Comparison of ENCODE assay signal across 10 mouse cellular contexts in the genomic region with DNA sequence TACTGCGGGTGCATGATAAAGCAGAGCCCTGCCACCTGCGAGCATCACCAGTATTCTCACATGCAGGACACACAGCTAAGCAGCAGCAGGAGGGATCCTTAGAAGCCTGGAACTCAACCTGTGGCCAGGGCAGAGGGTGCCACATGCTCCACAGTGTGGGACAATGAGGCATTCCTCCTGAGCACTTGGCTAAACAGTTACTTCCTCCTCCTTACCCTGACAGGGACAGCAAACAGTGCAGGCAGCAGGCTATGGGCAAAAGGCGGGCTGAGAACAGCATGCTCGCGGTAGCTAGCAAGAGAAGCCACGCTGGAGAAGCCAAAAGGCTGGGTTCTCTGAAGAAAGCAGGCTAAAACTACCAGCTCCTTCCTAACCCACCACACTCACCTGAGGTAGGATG. TPM values are rescaled to one million over a fixed set of nuclear protein-coding genes. Genes with fewer than 3 reads are reported as not detected.
DNase-seq lines count a peak whose midpoint lies in the region; ATAC-seq and TF ChIP-seq lines count a peak whose summit lies in the region.
"Had no signal": no experiment of that assay in that cellular context is flagged by ENCODE, and none has a peak within 500 bp of the region (broad histone marks: within the 10 kb centered on the region; RNA-seq: fewer than 3 reads in every experiment).

No protein-coding gene starts in this region.

- H3K9ac ChIP-seq in kidney, embryonic 15.5 days = no peak overlapping the region
- H3K9ac ChIP-seq in ES-Bruce4 (ENCODE audit: low read depth, poor library complexity, severe bottlenecking) = peak overlapping the region; percentile 18
- no peak overlapping the region for H3K9ac ChIP-seq in limb, embryonic 13.5 days

- no peaks in the 10 kb centered on the region for H3K27me3 ChIP-seq in kidney, embryonic 15.5 days
- H3K27me3 ChIP-seq in ES-Bruce4 (ENCODE audit: control insufficient read depth, insufficient read depth, low read length, poor library complexity, severe bottlenecking) = no peaks in the 10 kb centered on the region
- no peaks in the 10 kb centered on the region for H3K27me3 ChIP-seq in limb, embryonic 13.5 days

- H3K36me3 ChIP-seq in kidney, embryonic 15.5 days = peaks cover 13% of the 10 kb centered on the region
- peaks cover 5% of the 10 kb centered on the region; the same call in 1 of the 2 replicates for H3K36me3 ChIP-seq in ES-Bruce4 (ENCODE audit: control insufficient read depth, insufficient read depth, low read length, poor library complexity, severe bottlenecking)
- 0 out of 2 replicates have a peak, but pooled peaks cover 6% of the 10 kb centered on the region for H3K36me3 ChIP-seq in limb, embryonic 13.5 days

- H3K4me2 ChIP-seq in kidney, embryonic 15.5 days = 0 out of 2 replicates have a peak overlapping the region, but pooled peaks have one; percentile 22
- peak overlapping the region; percentile 14; the same call in 1 of the 2 replicates for H3K4me2 ChIP-seq in limb, embryonic 13.5 days (replicated peaks)

- ATAC-seq in kidney, embryonic 15.5 days (replicated peaks; ENCODE audit: low FRiP score) = no peak
- no peak for ATAC-seq in limb, embryonic 13.5 days (ENCODE audit: low FRiP score, low read depth)

- peak; percentile 54 to 65 for DNase-seq in cerebellum, adult 18-20 months
- no peak for DNase-seq in cerebellum, postnatal 14 days
- DNase-seq in kidney, adult 18-20 months = no peak
- DNase-seq in right cerebral cortex, postnatal 36 days (ENCODE audit: low spot score in 2 of 2) = no peak
- DNase-seq in layer of hippocampus, postnatal 25 days (ENCODE audit: extremely low spot score in 1 of 2, low spot score in 1 of 2) = no peak
- DNase-seq: adrenal gland, postnatal 14 days; B cell, adult 2 months had no signal

- H3K4me3 ChIP-seq in kidney, embryonic 15.5 days (replicated peaks) = no peak overlapping the region
- H3K4me3 ChIP-seq in ES-Bruce4 (ENCODE audit: low read depth, low read length) = peak overlapping the region; percentile 12; the same call in 1 of the 2 replicates
- H3K4me3 ChIP-seq in limb, embryonic 13.5 days = no peak overlapping the region

- peaks cover 97% of the 10 kb centered on the region for H3K4me1 ChIP-seq in kidney, embryonic 15.5 days
- peaks cover 17% of the 10 kb centered on the region for H3K4me1 ChIP-seq in ES-Bruce4 (ENCODE audit: control insufficient read depth, insufficient read depth, low read length)
- peaks cover 33% of the 10 kb centered on the region for H3K4me1 ChIP-seq in limb, embryonic 13.5 days

- TF ChIP-seq CTCF in ES-Bruce4 (IDR thresholded peaks at IDR 0.05; ENCODE audit: low read depth, low read length) = no peak

- no peaks in the 10 kb centered on the region for H3K9me3 ChIP-seq in kidney, embryonic 15.5 days (replicated peaks)
- no peaks in the 10 kb centered on the region for H3K9me3 ChIP-seq in ES-Bruce4 (replicated peaks; ENCODE audit: control insufficient read depth, insufficient read depth, low read length, poor library complexity, severe bottlenecking)
- no peaks in the 10 kb centered on the region for H3K9me3 ChIP-seq in limb, embryonic 13.5 days

- peak overlapping the region; percentile 83 for H3K27ac ChIP-seq in kidney, embryonic 15.5 days
- peak overlapping the region; percentile 85 for H3K27ac ChIP-seq in ES-Bruce4 (ENCODE audit: insufficient read depth, low read length)
- H3K27ac ChIP-seq in limb, embryonic 13.5 days = peak overlapping the region; percentile 28; the same call in 1 of the 2 replicates

- 0 out of 2 replicates have a peak, but pooled peaks have one; percentile 2 for TF ChIP-seq EP300 in ES-Bruce4 (IDR thresholded peaks at IDR 0.05; ENCODE audit: insufficient read depth, low read depth, low read length)

- WGBS in kidney, embryonic 15.5 days = 26% methylated on average over 6 of the region's 6 CpGs
- 21% methylated on average over 6 of the region's 6 CpGs for WGBS in limb, embryonic 13.5 days

- TF ChIP-seq POLR2A in ES-Bruce4 (IDR thresholded peaks at IDR 0.05; ENCODE audit: insufficient read depth, low read length) = no peak

RNA-seq across cellular contexts. Expression of a gene that starts 14.2 kb away (rescaled TPM):
- 56.2 and 60.2 TPM in 2 replicates for polyA plus RNA-seq in kidney, embryonic 15.5 days (2015; fragmentation: Nextera tagmentation; extraction: Ambion mirVana)
- polyA plus RNA-seq in ES-Bruce4 (2011; ENCODE audit: insufficient read depth, insufficient read length, low read depth, missing spikeins) = 584 and 601 TPM in 2 replicates
- polyA plus RNA-seq in limb, embryonic 13.5 days (2015; fragmentation: Nextera tagmentation; extraction: Ambion mirVana) = 34.1 and 38.1 TPM in 2 replicates
- 10 to 100 TPM; 75.0 to 90.2 TPM for total RNA-seq in layer of hippocampus, postnatal 25 days (2021)

Comparison
In these comparisons a context has a peak if more than half of its experiments do, and no peak if none do; other contexts are left out.
1. DNase-seq: peak in cerebellum, adult 18-20 months (2 of 2); none in cerebellum, postnatal 14 days (0 of 2), kidney, adult 18-20 months (single experiment), right cerebral cortex, postnatal 36 days (0 of 2) and layer of hippocampus, postnatal 25 days (0 of 2).
2. H3K27ac ChIP-seq: peak in every context shown above with its lines; median percentile 85 in ES-Bruce4; 83 in kidney, embryonic 15.5 days; 28 in limb, embryonic 13.5 days.